Mouse (Mus musculus): ENCODE measurements around the gene Elovl7.

GRCm38 (mm10) chr13:108240012-108240411 lies 25.8 kb downstream of the Elovl7 start:
- TF ChIP-seq CTCF (IDR thresholded peaks at IDR 0.05; ENCODE audit: control insufficient read depth, insufficient read depth, insufficient read length) (no peak), FOSL1 (IDR thresholded peaks at IDR 0.05; ENCODE audit: insufficient read depth, low read length, poor library complexity, severe bottlenecking) (no peak), MAX (IDR thresholded peaks at IDR 0.05) (no peak), CEBPB (IDR thresholded peaks at IDR 0.05; ENCODE audit: low read depth) (no peak)

Data from C2C12 (cell line).